Comparison of ENCODE assay signal across 8 mouse cellular contexts in genomic region chr1:72225054-72225718, GRCm38 (mm10). TPM values are rescaled to one million over a fixed set of nuclear protein-coding genes. Genes with fewer than 3 reads are reported as not detected.
DNase-seq lines count a peak whose midpoint lies in the region; ATAC-seq and TF ChIP-seq lines count a peak whose summit lies in the region.

No protein-coding gene starts in this region.

- no peak for TF ChIP-seq CTCF in thymus, adult 2 months (IDR thresholded peaks at IDR 0.05; ENCODE audit: borderline replicate concordance, control insufficient read depth, extremely low read depth, insufficient read depth, low read length, poor library complexity)

- peak; percentile 69 for DNase-seq in cerebellum, adult 9-10 months
- DNase-seq in cerebellum, postnatal 36 days, result no peak
- no peak for DNase-seq in thymus, adult 2 months
- DNase-seq in thymus, postnatal 4 days, result no peak
- no peak for DNase-seq in spleen, postnatal 14 days (ENCODE audit: low spot score in 2 of 2)
- DNase-seq in ovary, postnatal 10 days (ENCODE audit: low spot score), result no peak

- TF ChIP-seq POLR2A in thymus, adult 2 months (IDR thresholded peaks at IDR 0.05; ENCODE audit: control insufficient read depth, extremely low read depth, insufficient read depth, low read length, poor library complexity), result no peak

- H3K4me3 ChIP-seq in thymus, adult 2 months (ENCODE audit: control insufficient read depth, insufficient read depth, low read length), result peak overlapping the region; percentile 35
- peak overlapping the region; percentile 45 for H3K4me3 ChIP-seq in limb, embryonic 13.5 days
- H3K4me3 ChIP-seq in stomach, embryonic 16.5 days (replicated peaks; ENCODE audit: low read length), result peak overlapping the region; percentile 55

- WGBS in thymus, adult 2 months, result 25% methylated on average over 13 of the region's 13 CpGs
- WGBS in limb, embryonic 13.5 days, result 9% methylated on average over 13 of the region's 13 CpGs
- WGBS in stomach, embryonic 16.5 days, result 10% methylated on average over 13 of the region's 13 CpGs

- no peaks in the 10 kb centered on the region for H3K36me3 ChIP-seq in thymus, adult 2 months (ENCODE audit: control insufficient read depth, insufficient read depth, low read length)
- H3K36me3 ChIP-seq in limb, embryonic 13.5 days, result no peaks in the 10 kb centered on the region
- no peaks in the 10 kb centered on the region for H3K36me3 ChIP-seq in stomach, embryonic 16.5 days (ENCODE audit: control insufficient read depth, insufficient read depth, low read length)

- peak overlapping the region; percentile 48 for H3K9ac ChIP-seq in limb, embryonic 13.5 days
- H3K9ac ChIP-seq in stomach, embryonic 16.5 days (ENCODE audit: low read length), result peak overlapping the region; percentile 62

- H3K9me3 ChIP-seq in limb, embryonic 13.5 days, result no peaks in the 10 kb centered on the region
- H3K9me3 ChIP-seq in stomach, embryonic 16.5 days (replicated peaks; ENCODE audit: control insufficient read depth, low read length), result no peaks in the 10 kb centered on the region

- H3K4me2 ChIP-seq in limb, embryonic 13.5 days (replicated peaks), result peak overlapping the region; percentile 66
- H3K4me2 ChIP-seq in stomach, embryonic 16.5 days (ENCODE audit: low read depth, low read length), result peak overlapping the region; percentile 54

- no peak for ATAC-seq in limb, embryonic 13.5 days (ENCODE audit: low FRiP score, low read depth)
- ATAC-seq in stomach, embryonic 16.5 days (ENCODE audit: insufficient read depth, low FRiP score), result no peak

- H3K27me3 ChIP-seq in thymus, adult 2 months (ENCODE audit: control insufficient read depth, insufficient read depth, low read length), result no peaks in the 10 kb centered on the region
- peaks cover 32% of the 10 kb centered on the region for H3K27me3 ChIP-seq in limb, embryonic 13.5 days
- peaks cover 6% of the 10 kb centered on the region; the same call in 1 of the 2 replicates for H3K27me3 ChIP-seq in stomach, embryonic 16.5 days (ENCODE audit: control insufficient read depth, insufficient read depth, low read length)

- no peak overlapping the region for H3K27ac ChIP-seq in thymus, adult 2 months (ENCODE audit: control insufficient read depth, insufficient read depth, low read length)
- H3K27ac ChIP-seq in limb, embryonic 13.5 days, result no peak overlapping the region
- no peak overlapping the region for H3K27ac ChIP-seq in stomach, embryonic 16.5 days (ENCODE audit: low read length)

- H3K4me1 ChIP-seq in thymus, adult 2 months (replicated peaks; ENCODE audit: control insufficient read depth, insufficient read depth, low read length), result no peaks in the 10 kb centered on the region; the same call in 1 of the 2 replicates
- H3K4me1 ChIP-seq in limb, embryonic 13.5 days, result peaks cover 8% of the 10 kb centered on the region; the same call in 1 of the 2 replicates
- no peaks in the 10 kb centered on the region for H3K4me1 ChIP-seq in stomach, embryonic 16.5 days (ENCODE audit: control insufficient read depth, insufficient read depth, low read length)

RNA-seq across cellular contexts. Expression of gene Mreg, which starts 13.1 kb away (rescaled TPM):
- 20.6 and 28.0 TPM in 2 replicates for polyA plus RNA-seq in thymus, adult 2 months (2012; rRNA removed)
- 1.8 and 2.2 TPM in 2 replicates for polyA plus RNA-seq in limb, embryonic 13.5 days (2015; fragmentation: Nextera tagmentation; extraction: Ambion mirVana)
- 12.4 and 14.4 TPM in 2 replicates for polyA plus RNA-seq in stomach, embryonic 16.5 days (2015; fragmentation: Nextera tagmentation; extraction: Ambion mirVana)

RNA-seq across cellular contexts. Expression of gene Pecr, which starts 58.9 kb away (rescaled TPM):
- polyA plus RNA-seq in thymus, adult 2 months (2012; rRNA removed), result 3.6 TPM in 2 replicates
- 35.8 and 37.5 TPM in 2 replicates for polyA plus RNA-seq in limb, embryonic 13.5 days (2015; fragmentation: Nextera tagmentation; extraction: Ambion mirVana)
- polyA plus RNA-seq in stomach, embryonic 16.5 days (2015; fragmentation: Nextera tagmentation; extraction: Ambion mirVana), result 48.1 and 52.0 TPM in 2 replicates

RNA-seq across cellular contexts. Expression of gene Tmem169, which starts 59.0 kb away (rescaled TPM):
- polyA plus RNA-seq in thymus, adult 2 months (2012; rRNA removed), result 0.46 and 0.89 TPM in 2 replicates
- polyA plus RNA-seq in limb, embryonic 13.5 days (2015; fragmentation: Nextera tagmentation; extraction: Ambion mirVana), result 6.3 and 7.2 TPM in 2 replicates
- polyA plus RNA-seq in stomach, embryonic 16.5 days (2015; fragmentation: Nextera tagmentation; extraction: Ambion mirVana), result 2.2 and 2.6 TPM in 2 replicates
